Mouse (Mus musculus) spleen, adult 18-20 months (tissue): ENCODE results near the gene Timm22.

Experiments used
- DNase-seq, 2 experiments: peaks; one replicate each; pipeline ENCODE4 v3.0.0; 2022; ENCODE audit warnings: mixed read lengths in 2 of 2

Timm22 gene

DNA sequence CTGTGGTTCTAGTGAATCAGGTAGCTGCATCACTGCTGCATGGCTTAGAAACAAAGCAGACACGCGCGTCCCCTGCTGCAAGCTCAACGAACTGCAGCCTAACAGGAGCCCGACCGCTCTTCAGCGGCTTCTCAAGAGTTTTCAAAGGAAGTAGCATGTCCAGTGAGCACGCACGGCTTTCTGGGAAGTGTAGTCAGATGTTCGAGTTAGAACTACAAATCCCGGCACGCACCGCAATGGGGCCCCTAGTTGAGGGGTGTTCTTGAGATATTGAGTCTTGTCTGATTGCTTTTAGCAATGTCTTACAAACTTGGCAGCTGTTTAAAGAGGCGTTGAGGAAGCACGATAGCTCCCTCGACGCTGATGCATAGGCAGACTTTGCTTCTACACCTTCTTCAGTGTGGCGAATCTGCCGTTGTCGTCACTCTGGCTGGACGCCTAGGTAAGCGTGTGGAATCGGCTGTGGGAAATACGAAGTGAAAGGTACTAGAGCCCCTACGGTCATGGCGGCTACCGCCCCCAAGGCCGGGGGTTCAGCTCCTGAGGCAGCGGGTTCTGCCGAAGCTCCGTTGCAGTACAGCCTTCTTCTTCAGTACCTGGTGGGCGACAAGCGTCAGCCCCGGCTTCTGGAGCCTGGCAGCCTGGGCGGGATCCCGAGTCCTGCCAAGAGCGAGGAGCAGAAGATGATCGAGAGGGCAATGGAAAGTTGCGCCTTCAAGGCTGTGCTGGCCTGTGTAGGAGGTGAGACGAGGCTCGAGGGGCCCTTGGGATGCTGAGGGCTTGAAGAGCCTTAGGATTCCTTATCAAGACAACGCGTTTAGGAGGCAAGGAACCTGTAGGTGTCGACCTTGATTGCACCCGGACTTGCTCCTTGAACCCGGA is at the start of gene Timm22:
Gene Timm22 (plus strand): TSS at position 251 of the 882 bp plus-strand sequence.
- peak; percentile 92 to 98 for DNase-seq

DNA sequence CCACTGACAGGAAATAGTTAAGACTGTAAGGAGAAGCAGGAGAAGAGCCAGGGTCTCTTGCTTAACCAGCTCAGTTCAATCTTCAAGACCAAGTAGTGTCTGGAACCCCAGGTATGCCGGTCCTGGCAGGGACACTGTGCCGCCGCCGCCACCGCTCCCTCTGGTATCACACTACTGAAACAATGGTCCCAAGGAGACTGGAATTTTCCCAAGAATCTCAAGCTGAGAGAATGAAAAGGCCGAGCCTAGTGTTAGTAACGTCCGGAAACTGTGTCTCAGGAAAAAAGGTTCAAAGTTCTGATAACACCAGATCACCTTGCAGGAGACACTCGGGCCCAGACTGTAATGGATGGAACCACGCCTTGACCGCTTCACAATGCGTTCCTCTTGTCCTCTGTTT is 49.3 kb upstream of the Timm22 start:
- no peak for DNase-seq

DNA sequence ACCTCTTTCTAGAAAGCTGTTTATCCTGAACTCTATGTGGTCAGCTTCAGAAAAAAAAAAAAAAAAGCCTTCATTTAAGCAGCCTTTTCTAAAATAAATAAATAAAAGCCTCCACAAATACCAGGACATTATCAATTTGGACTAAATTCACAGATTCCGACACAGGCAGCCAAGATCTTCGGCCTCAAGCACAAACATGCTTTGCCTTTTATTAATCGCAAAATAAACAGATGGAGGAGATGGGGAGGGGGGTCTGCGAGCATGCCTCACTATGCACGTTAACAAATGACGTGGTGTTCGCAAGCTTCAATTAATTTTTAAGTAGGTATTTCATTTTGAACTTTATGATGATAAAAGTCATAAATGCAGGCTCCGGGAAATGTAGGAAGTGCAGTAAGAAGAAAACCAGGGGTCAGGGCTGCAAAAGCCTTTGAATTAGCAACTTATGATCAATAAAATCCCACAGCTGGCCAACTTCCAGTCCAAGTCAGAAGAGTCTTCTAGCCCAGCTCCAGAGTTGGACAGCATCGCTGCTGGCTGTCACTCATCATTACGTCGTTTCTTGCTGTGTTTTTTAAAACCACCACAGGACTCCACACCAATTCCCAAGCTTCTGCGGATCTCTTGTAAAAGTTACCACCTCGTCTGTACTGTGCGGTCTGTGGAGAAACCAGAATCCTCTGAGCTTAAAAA is 48.0 kb upstream of the Timm22 start:
- no peak for DNase-seq

DNA sequence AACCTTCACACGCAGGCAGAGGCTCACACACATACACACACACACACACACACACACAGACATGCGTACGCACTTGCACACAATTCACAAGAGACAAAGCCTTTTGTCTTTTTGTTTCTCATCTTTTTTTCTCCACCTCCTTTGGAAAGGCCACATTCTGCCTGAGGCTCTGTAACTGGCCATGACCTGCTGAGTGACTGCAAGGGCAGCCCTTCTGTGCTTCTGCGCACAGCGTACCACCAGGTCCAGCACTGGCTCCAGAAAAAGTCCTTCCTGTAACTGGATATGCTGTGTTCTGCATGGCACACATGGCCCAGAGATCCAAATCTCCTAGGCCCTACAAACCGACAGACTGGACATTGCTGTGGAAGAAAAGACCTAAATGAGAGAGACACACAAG is 46.5 kb upstream of the Timm22 start:
- no peak for DNase-seq

DNA sequence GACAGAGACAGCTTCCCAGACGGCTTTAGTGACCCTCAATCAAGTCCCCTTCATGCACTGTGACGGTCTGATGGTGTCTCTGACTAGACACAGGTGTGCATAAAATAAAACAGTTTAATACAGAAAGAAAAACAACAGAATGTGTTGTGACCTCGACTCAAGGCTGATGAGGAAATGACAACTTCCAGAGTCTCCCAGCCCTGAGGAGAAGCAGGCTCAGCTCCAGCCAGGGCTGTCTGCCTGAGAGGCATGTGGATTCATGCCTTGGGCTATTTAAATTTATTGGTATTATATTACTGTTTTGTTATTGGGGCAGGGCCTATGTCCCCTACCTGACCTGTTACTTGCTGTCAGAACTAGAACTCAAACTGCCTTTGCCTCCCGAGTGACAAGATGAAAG is 45.3 kb upstream of the Timm22 start:
- no peak for DNase-seq

DNA sequence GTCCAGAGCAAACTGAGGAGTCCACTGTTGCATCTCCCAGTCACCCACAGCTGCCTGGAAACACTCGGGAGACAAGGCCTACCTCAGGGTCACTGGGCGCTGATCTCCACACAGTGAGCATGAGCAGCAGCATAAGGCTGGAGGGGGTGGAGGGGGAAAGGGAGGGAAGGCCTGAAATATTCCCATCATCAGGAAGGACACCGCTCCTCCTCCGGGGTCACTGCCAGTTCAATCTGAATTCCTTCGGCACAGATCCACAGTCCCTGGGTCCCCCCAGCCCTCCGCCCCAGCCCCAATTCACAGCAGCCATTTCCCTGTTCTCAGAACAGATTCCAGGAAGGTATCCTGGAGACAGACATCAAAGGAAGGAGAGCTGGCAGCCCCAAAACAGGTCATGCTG is 43.6 kb upstream of the Timm22 start:
- no peak for DNase-seq

DNA sequence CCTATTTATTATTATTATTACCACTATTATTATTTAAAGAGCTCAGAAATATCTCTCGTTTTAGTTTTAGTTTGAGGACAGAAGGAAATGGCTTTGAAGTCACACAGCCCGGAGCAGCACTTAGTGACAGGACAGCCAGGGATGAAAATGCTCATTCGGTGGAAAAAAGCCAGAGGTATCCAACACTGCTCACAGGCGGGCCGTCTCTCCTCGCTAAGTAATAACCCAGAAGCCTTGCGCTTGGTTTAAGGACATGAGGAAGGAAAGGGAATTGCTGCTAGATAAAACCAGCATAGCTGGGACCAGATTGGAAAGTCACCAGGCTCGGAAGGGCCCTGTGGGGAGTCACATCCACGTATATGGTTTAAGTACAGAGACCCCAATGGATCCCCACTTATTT is 43.1 kb upstream of the Timm22 start:
- no peak for DNase-seq

DNA sequence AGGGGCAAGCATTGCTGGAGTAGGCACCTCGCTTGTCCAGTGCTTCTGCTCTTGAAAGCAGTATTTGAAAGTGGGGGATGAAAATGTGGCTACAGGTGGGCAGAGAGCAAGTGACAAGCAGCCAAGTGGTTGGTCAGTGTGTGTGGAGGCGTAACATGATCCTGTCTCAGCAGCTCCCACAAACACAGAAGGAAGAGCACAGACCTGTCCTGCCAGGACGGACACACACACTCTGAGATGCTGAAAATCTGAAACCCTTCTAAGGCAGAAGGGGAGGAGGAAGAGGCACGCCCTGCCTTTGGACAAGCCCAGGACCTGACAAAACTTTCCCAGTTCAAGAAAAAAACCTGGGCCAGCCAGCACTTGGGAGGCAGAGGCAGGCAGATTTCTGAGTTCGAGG is 42.7 kb upstream of the Timm22 start:
- DNase-seq, result no peak

DNA sequence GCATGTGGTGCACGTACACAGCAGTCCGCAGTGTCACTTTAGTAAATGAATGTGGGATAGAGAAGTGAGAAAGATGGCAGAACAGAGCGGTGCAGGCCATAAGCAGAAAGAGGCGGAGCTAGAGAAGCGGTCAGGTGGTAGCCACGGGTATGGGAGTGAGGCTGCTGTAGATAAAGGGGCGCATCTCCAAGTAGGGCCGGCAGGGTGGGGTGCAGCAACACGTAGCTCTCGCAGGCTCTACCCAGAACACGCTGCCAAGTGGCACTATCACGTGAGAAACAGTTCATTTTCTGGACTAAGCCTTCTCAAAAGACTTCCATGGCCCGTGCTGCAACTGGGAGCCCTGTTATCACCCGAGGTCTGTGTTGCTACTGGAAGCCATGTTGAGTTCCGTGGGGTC is 40.0 kb upstream of the Timm22 start:
- no peak for DNase-seq

DNA sequence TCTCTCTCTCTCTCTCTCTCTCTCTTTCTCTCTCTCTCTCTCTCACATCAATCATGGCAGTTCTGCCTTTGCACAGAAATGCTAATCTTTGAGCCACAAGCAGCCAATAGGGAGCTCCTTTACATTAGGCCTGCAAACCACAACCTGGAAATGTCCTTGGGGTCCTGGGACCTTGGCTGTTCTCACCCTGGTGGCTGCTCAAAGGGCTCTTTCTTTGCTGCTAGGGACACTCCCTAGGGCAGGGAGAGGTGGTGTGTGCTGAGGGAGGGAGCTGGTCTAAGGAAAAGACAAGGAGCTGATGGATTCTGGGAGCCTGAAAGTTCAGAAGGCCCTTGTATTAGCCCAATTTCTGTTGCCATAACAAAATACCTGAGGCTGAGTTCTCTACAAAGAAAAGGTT is 36.3 kb upstream of the Timm22 start:
- no peak for DNase-seq

DNA sequence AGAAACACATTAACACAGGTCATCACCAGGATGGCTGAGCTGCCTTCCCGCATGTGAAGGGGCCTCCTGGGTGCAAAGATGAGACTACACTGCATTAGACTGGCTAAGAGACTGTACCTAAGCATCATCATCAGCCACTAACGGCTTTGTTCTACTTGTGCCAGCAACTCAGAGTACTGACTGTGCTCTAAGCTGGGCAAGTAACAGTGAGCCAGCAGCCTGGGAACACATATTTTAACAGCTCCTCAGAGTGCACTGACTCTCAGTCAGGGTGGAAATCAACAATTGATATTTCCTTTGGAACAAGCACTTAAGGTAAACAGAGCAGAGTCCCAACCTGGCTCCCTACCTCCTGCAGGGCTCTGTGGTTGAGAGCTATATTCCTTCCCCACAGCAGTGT is 34.6 kb upstream of the Timm22 start:
- DNase-seq, result no peak

DNA sequence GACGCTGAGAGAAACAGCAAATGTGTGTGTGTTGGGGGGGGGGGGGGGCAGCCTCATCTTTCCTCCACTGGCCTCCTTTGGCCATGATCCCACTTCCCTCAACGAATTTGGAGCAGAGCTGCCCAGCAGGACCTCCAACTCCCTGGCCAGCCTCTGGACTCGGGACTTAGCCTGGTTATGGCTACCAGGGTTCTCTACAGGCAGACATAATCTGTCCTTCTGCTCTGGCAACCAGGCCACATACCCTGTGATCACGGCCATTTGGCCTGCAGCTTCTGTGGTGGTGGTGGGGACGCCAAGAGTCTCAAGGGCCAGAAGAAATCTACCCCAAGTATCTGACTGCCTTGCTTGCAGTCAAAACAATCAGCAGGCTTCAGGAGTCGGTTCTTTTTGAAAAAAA is 34.2 kb upstream of the Timm22 start:
- DNase-seq, result no peak

DNA sequence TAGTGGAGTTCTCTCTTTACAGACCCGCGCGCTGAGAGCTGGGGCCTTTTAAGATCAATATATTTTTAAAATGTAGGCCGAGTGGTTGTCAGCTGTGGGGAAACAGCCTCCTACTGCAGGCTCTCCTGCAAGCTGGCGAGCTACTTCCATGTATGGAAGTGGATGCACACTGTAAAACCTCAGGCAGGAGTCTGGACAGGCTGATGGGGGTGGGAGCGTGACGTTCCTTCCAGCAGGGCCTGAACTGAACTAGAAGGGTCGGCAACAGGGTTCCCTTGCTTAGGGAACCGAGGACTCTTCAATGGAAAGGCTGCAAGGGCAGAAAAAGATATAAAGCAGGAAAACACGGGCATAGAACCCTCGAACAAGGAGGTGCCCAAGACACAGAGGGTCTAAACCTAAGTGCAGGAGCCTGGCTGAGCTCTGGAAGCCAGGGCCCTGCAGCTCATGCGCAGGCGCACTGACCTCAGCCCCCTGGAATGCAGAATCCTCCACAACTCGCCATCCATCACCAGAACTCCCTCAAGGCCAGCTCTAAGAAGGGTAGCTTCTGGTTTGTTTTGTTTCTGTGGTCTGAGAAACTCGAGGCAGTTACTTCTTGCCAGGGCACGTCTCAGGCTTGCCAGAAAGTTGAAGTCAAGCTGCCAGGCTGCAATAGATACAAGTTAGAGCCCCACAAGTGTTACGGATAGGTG is 32.1 kb upstream of the Timm22 start:
- no peak for DNase-seq

DNA sequence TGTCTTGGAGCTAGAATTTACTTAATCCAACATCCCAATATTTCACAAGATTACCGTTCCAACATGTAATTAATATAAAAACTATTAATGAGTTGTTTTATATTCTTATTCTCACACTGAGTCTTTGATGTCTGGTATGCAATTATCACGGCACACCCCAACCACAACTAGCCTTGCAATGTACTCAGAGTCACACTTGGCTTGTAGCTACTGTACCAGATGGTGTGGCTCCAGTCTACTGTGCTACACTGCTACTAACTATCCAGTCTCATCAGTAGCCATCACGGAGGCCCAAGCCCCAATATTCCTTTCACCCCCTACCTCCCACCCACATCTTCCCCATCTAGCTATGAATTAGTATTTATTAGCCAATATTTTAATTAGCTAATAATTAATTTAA is 30.3 kb upstream of the Timm22 start:
- DNase-seq, result no peak

DNA sequence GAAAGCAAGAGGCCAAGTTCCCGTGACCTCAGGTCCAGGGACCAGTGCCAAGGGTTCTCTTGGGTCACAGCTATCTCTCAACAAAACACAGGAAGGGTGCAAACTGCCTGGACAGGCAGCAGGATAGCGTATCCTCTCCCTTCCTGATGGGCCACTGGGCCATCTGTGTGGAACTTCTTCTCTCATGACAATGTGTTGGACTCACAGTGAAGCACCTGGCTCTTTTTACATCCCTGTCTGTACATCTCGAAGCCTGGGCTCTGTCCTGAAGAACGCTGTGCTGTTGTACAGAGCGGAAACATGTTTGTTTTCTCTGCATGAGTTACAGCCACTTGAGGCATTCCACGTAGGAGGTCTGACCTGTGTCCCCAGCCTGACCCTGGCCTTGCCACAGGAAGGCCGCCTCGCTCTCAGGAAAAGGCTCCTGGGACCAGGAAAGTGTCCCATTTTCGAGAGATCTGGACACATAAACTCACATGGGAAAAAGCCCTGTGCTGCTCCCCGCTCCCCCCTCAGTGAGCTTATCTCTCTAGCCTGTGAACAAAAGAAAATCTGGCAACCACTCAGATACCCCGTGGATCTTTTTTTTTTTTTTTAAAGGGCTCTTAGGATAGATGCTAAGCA is 26.7 kb upstream of the Timm22 start:
- DNase-seq, result no peak

DNA sequence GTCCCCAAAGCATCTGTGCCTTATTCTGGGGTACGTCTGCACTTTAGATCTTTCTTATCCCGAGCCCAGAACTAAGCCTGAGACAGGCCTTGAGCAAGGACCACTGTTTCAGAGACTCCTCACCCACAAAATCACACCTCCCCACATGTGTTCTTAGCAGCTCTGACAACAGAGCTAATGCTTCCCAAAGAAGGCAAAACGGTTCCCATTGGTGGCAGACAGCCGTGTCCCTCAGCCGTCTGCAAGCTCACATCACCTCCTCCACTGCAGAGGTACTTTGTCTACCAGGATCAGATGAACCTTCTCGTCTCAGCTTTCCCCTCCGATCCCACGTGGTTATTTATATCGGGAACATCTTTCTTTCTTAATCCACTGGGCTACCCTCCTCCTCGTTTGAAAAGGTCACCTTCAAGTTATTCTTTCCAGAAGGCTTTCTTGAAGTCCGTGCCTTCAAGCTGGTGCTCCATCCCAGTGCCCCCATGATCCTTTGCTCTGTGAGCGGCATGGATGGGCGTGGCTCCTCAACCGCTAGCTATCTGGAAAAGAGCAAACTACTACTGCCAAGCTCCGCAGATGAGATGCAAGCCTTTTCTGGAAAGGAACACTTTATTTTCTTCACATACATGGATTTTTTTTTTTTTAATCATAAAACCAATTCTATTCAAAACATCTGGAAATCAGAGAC is 25.4 kb upstream of the Timm22 start:
- no peak for DNase-seq

DNA sequence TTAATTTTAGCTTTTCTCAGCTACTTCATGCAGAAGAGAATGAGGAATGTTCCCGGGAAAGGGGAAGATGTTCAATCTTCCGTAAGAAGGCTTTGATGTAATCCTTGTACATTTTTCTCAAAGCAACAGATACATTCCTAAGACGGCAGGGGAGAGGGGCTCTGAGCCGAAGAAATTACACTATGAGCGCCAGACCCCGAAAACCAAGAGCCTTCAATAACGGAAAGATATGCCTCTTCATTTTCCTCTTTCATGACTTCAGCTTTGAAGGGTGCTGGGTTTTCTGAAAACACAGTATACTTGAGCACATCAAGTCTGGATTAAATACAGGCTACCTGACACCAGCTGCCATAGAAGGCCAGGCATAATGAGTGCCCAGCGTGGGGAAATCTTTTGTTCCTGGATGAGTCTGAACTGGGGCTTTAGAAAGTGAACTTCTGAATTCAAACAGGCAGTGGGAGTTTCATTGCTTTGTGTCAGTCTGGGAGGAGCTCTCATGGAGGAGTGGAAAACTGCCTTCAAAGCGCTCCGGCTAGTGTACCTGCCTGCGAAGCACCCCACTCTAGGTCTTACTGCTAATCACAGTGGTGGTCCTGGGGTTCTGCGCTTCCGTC is 23.9 kb upstream of the Timm22 start:
- DNase-seq, result no peak

DNA sequence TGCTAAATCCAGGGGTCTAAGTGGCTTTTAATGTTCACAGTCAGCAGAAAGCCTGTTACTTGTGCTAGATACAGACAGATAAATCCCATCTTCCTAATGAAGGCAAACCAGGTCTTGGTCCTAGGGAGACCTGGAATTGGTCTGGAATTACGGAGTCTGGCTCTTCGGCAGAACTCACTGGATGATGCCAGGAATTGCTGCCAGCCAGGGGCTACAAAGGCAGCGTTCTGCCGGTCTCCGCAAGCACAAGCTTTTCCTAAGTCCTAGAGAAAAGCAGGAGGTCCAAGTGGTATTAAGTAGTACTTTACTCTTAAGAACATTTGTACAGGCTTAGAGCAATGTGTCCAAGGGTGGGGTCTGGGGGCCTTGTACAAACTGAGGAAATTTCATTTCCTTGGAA is 22.4 kb upstream of the Timm22 start:
- no peak for DNase-seq

DNA sequence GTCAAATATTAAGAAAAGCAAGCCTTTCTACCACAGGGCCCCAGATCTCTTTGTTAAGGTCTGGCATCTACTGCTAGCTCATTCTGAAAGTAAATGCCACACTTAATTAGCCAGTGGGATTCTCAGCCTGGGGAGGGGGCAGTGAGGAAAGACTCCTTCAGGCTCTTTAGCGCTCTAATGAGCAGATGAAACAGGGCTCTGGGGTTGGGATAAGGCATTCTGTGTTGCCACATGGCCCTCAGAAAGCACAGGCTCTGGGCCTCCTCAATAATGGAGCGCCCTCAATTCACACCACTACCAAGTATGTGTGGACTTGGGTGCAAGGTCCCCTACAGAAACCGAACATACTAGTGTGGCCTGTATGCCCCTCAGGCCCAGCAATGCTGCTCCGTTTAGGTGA is 21.7 kb upstream of the Timm22 start:
- no peak for DNase-seq

DNA sequence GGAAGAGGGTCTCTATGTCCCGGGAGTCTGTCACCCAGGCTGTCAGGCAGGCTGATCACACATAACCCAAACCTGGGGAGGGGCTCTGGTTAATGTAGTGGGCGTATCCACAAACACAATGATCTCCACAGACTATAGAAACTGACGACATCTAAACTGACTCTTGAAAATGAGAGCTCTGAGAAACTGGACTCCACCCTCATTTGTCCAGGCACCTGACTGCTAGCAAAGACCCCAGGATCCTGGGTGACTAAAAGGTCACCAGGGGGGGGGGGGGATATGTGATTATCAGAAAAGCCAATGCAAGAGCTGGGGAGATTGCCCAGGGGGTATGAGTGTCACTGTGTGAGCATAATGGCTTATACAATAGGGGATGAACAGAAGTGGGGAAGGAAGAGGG is 21.0 kb upstream of the Timm22 start:
- DNase-seq, result no peak

DNA sequence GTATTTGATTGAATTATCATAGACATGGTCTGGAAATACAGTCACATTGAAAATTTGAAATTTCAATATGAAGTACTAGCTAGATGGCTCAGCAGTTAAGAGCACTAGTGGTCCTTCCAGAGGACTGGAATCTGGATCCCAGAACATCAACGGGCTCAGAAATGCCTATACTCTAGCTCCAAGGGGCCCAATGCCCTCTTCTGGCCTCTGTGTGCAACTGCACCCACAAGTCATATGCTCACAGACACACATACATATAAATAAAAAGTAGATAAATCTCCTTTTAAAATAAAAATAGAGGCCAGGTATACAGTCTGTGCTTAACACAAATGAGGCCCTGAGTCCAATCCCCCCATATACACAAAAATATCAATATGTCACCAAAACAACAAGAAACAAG is 19.7 kb upstream of the Timm22 start:
- no peak for DNase-seq

DNA sequence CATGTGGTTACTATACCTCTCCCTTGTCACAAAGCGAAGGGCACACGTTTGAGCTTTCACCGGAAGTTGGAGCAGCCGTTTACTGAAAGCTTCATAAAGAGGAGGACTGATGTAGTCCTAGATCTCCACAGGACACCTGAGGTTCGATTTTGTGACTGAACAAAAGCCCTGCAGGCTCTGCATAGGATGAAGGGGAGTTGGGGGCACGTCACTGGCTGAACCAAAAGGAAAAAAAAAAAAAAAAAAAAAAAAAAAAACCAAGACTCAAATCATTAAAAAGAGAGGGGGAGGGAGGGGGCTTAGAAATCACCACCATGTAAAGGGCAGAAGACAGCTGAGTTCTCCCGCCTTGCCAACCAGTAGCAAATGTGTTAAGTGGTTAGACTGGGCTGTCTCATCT is 18.0 kb upstream of the Timm22 start:
- DNase-seq, result no peak
